Mouse (Mus musculus): ENCODE data around the gene Rpl35a. TPM values are rescaled to one million over a fixed set of nuclear protein-coding genes. Genes with fewer than 3 reads are reported as not detected.

Gene Rpl35a
- polyA plus RNA-seq, 1 experiment from 2014 or later, result 931 TPM

DNA sequence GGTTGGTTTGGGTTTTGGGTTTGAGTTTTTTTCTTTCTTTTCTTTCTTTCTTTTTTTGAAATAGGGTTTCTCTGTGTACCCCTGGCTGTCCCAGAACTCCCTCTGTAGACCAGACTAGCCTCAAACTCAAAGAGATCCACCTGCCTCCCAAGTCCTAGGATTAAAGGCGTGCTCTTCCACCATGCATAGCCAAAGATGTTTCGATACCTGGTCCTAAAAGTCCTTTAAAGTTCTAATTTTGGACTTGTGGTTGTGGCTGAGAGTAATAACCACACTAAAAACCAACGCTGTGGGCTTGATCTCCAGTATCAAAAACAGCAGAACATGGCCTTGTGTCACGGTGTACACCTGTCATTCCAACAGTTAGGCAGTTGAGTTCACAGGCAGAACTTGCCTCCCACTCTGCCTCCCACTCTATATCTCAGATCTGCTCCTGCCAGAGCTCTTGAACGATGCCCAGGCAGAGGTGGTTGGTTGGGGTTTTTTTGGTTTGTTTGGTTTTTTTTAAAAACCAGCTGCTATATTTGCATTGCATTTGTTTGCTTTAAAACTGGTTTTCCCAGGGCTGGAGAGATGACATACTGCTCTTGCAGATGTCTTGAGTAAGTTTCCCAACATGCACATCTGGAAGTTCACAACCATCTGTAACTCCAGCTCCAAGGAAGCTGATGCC lies 38.4 kb upstream of the Rpl35a start:
- H3K4me3 ChIP-seq (ENCODE audit: low read depth, low read length), result no peak overlapping the region
- no peak overlapping the region for H3K9ac ChIP-seq (replicated peaks; ENCODE audit: low read length)
- H3K4me1 ChIP-seq (ENCODE audit: control insufficient read depth, insufficient read depth, low read length), result no peaks in the 10 kb centered on the region
- WGBS, result 89% methylated on average over 5 of the region's 5 CpGs
- DNase-seq (ENCODE audit: low spot score) (no peak), ATAC-seq (replicated peaks; ENCODE audit: insufficient number of reproducible peaks, low FRiP score, low TSS enrichment, low read depth) (no peak)
- H3K27me3 ChIP-seq (ENCODE audit: control insufficient read depth, insufficient read depth, low read length), result no peaks in the 10 kb centered on the region
- H3K4me2 ChIP-seq (ENCODE audit: low read depth, low read length), result no peak overlapping the region
- H3K36me3 ChIP-seq (replicated peaks; ENCODE audit: control insufficient read depth, insufficient read depth, low read depth, low read length), result no peaks in the 10 kb centered on the region
- H3K9me3 ChIP-seq (replicated peaks; ENCODE audit: control insufficient read depth, low read length), result no peaks in the 10 kb centered on the region
- no peak overlapping the region for H3K27ac ChIP-seq (replicated peaks; ENCODE audit: low read depth, low read length)

GRCm38 (mm10) chr16:33019117-33019770 lies 37.0 kb upstream of the Rpl35a start:
- 78% methylated on average over 21 of the region's 21 CpGs for WGBS

GRCm38 (mm10) chr16:33021381-33021780 lies 34.9 kb upstream of the Rpl35a start:
- Histone ChIP-seq H3K4me3 (ENCODE audit: low read depth, low read length) (no peak overlapping the region), H3K9me3 (replicated peaks; ENCODE audit: control insufficient read depth, low read length) (no peaks in the 10 kb centered on the region), H3K27ac (replicated peaks; ENCODE audit: low read depth, low read length) (no peak overlapping the region), H3K36me3 (replicated peaks; ENCODE audit: control insufficient read depth, insufficient read depth, low read depth, low read length) (no peaks in the 10 kb centered on the region), H3K4me1 (ENCODE audit: control insufficient read depth, insufficient read depth, low read length) (no peaks in the 10 kb centered on the region), H3K9ac (replicated peaks; ENCODE audit: low read length) (no peak overlapping the region), H3K4me2 (ENCODE audit: low read depth, low read length) (no peak overlapping the region), H3K27me3 (ENCODE audit: control insufficient read depth, insufficient read depth, low read length) (no peaks in the 10 kb centered on the region)
- DNase-seq (ENCODE audit: low spot score) (no peak), ATAC-seq (replicated peaks; ENCODE audit: insufficient number of reproducible peaks, low FRiP score, low TSS enrichment, low read depth) (no peak)
- 70% methylated on average over 3 of the region's 3 CpGs for WGBS

More at GRCm38 (mm10) chr16:33019117-33019770, 37.0 kb upstream of the Rpl35a start:
- Histone ChIP-seq H3K27ac (replicated peaks; ENCODE audit: low read depth, low read length) (no peak overlapping the region), H3K9me3 (replicated peaks; ENCODE audit: control insufficient read depth, low read length) (no peaks in the 10 kb centered on the region), H3K4me2 (ENCODE audit: low read depth, low read length) (no peak overlapping the region), H3K27me3 (ENCODE audit: control insufficient read depth, insufficient read depth, low read length) (no peaks in the 10 kb centered on the region), H3K4me1 (ENCODE audit: control insufficient read depth, insufficient read depth, low read length) (no peaks in the 10 kb centered on the region), H3K9ac (replicated peaks; ENCODE audit: low read length) (no peak overlapping the region), H3K4me3 (ENCODE audit: low read depth, low read length) (no peak overlapping the region), H3K36me3 (replicated peaks; ENCODE audit: control insufficient read depth, insufficient read depth, low read depth, low read length) (no peaks in the 10 kb centered on the region)
- ATAC-seq (replicated peaks; ENCODE audit: insufficient number of reproducible peaks, low FRiP score, low TSS enrichment, low read depth) (no peak), DNase-seq (ENCODE audit: low spot score) (no peak)

GRCm38 (mm10) chr16:33023750-33024149 lies 32.5 kb upstream of the Rpl35a start:
- Histone ChIP-seq H3K9ac (replicated peaks; ENCODE audit: low read length) (no peak overlapping the region), H3K4me3 (ENCODE audit: low read depth, low read length) (no peak overlapping the region), H3K36me3 (replicated peaks; ENCODE audit: control insufficient read depth, insufficient read depth, low read depth, low read length) (no peaks in the 10 kb centered on the region), H3K4me1 (ENCODE audit: control insufficient read depth, insufficient read depth, low read length) (no peaks in the 10 kb centered on the region), H3K27me3 (ENCODE audit: control insufficient read depth, insufficient read depth, low read length) (no peaks in the 10 kb centered on the region), H3K4me2 (ENCODE audit: low read depth, low read length) (no peak overlapping the region), H3K9me3 (replicated peaks; ENCODE audit: control insufficient read depth, low read length) (no peaks in the 10 kb centered on the region), H3K27ac (replicated peaks; ENCODE audit: low read depth, low read length) (no peak overlapping the region)
- ATAC-seq (replicated peaks; ENCODE audit: insufficient number of reproducible peaks, low FRiP score, low TSS enrichment, low read depth), result 0 out of 2 replicates have a peak, but pooled peaks have one; percentile 48
- DNase-seq (ENCODE audit: low spot score), result peak; percentile 84
- 4% methylated on average over 4 of the region's 4 CpGs for WGBS

DNA sequence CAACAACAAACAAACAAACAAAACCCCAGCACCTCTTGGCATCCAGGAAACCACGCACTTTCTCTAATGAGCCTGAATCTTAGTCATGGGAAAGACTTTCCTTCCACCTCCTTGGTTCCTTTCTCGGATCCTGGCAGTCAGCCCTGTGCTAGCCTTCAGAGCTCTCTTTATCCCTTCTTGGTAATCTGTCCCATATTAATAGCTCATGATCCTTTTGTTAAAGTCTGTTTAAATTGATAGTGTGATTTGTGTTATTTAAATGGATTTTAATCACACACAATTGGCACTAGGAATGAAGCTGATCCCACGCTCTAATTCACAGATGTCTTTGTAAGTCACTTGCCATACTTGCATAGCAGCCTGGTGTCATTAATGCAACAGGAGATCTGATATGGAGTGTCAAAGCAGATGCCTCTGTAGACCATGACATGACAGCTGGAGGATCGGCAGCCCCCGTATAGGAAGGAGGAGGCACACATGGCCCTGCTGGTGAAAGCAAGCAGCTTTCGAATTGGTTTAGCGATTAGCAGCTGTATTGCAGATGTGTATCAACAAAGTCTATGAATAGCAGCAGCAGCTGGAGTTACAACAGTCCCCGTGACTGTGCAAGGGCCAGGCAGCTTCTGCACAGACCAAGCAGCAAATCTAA lies 31.7 kb upstream of the Rpl35a start:
- no peak overlapping the region for H3K4me3 ChIP-seq (ENCODE audit: low read depth, low read length)
- no peak for DNase-seq (ENCODE audit: low spot score)
- H3K4me1 ChIP-seq (ENCODE audit: control insufficient read depth, insufficient read depth, low read length), result no peaks in the 10 kb centered on the region
- no peak overlapping the region for H3K9ac ChIP-seq (replicated peaks; ENCODE audit: low read length)
- H3K36me3 ChIP-seq (replicated peaks; ENCODE audit: control insufficient read depth, insufficient read depth, low read depth, low read length), result no peaks in the 10 kb centered on the region
- no peaks in the 10 kb centered on the region for H3K9me3 ChIP-seq (replicated peaks; ENCODE audit: control insufficient read depth, low read length)
- no peak for ATAC-seq (replicated peaks; ENCODE audit: insufficient number of reproducible peaks, low FRiP score, low TSS enrichment, low read depth)
- H3K4me2 ChIP-seq (ENCODE audit: low read depth, low read length), result no peak overlapping the region
- 74% methylated on average over 8 of the region's 8 CpGs for WGBS
- H3K27ac ChIP-seq (replicated peaks; ENCODE audit: low read depth, low read length), result no peak overlapping the region
- H3K27me3 ChIP-seq (ENCODE audit: control insufficient read depth, insufficient read depth, low read length), result no peaks in the 10 kb centered on the region

GRCm38 (mm10) chr16:33026357-33026756 lies 29.9 kb upstream of the Rpl35a start:
- no peak overlapping the region for H3K4me3 ChIP-seq (ENCODE audit: low read depth, low read length)
- DNase-seq (ENCODE audit: low spot score) (no peak), ATAC-seq (replicated peaks; ENCODE audit: insufficient number of reproducible peaks, low FRiP score, low TSS enrichment, low read depth) (no peak)
- H3K27me3 ChIP-seq (ENCODE audit: control insufficient read depth, insufficient read depth, low read length), result no peaks in the 10 kb centered on the region
- H3K4me2 ChIP-seq (ENCODE audit: low read depth, low read length), result no peak overlapping the region
- H3K9ac ChIP-seq (replicated peaks; ENCODE audit: low read length), result no peak overlapping the region
- H3K9me3 ChIP-seq (replicated peaks; ENCODE audit: control insufficient read depth, low read length), result no peaks in the 10 kb centered on the region
- no peaks in the 10 kb centered on the region for H3K4me1 ChIP-seq (ENCODE audit: control insufficient read depth, insufficient read depth, low read length)
- H3K27ac ChIP-seq (replicated peaks; ENCODE audit: low read depth, low read length), result no peak overlapping the region
- 78% methylated on average over 7 of the region's 7 CpGs for WGBS
- no peaks in the 10 kb centered on the region for H3K36me3 ChIP-seq (replicated peaks; ENCODE audit: control insufficient read depth, insufficient read depth, low read depth, low read length)

DNA sequence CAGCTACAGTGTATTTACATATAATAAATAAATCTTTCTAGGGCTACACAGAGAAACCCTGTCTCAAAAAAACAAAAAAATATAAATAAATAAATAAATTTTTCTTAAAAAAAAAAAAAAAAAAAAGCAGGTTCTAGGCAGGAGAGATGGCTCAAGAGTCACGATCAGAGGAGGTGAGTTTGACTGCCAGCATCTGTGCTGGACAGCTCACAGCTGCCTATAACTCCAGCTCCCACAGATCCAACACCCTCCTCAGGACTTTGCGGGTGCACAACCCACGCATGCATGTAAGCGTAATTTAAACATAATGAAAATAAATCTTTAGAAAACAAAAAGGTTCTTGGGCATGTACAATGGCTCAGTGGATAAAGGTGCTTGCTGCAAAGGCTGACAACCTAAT lies 20.2 kb upstream of the Rpl35a start:
- Histone ChIP-seq H3K9ac (replicated peaks; ENCODE audit: low read length) (no peak overlapping the region), H3K27ac (replicated peaks; ENCODE audit: low read depth, low read length) (no peak overlapping the region), H3K9me3 (replicated peaks; ENCODE audit: control insufficient read depth, low read length) (no peaks in the 10 kb centered on the region), H3K36me3 (replicated peaks; ENCODE audit: control insufficient read depth, insufficient read depth, low read depth, low read length) (no peaks in the 10 kb centered on the region), H3K4me2 (ENCODE audit: low read depth, low read length) (no peak overlapping the region), H3K4me1 (ENCODE audit: control insufficient read depth, insufficient read depth, low read length) (no peaks in the 10 kb centered on the region), H3K27me3 (ENCODE audit: control insufficient read depth, insufficient read depth, low read length) (no peaks in the 10 kb centered on the region), H3K4me3 (ENCODE audit: low read depth, low read length) (no peak overlapping the region)
- 79% methylated on average over 4 of the region's 4 CpGs for WGBS
- no peak for DNase-seq (ENCODE audit: low spot score)
- no peak for ATAC-seq (replicated peaks; ENCODE audit: insufficient number of reproducible peaks, low FRiP score, low TSS enrichment, low read depth)

DNA sequence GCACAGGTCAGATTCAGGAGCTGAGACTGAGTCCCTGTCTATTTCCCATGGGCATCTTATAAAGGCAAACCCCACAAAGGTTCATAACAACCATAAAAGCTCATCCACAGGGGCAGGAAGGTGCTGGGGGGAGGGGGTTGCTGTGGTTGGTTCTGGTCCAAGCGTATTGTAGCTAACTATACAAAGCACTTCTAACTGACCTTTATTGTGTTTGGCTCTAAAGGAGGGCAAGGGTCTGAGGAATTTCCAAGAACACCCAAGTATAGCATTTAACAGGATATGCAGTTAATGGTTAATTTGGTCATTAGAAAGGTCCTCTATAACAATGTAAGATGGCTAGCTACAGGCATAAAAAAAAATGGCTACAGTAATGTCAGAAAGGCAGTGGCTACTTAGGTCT lies 13.6 kb upstream of the Rpl35a start:
- ATAC-seq (replicated peaks; ENCODE audit: insufficient number of reproducible peaks, low FRiP score, low TSS enrichment, low read depth), result no peak
- no peak overlapping the region for H3K4me3 ChIP-seq (ENCODE audit: low read depth, low read length)
- no peaks in the 10 kb centered on the region for H3K9me3 ChIP-seq (replicated peaks; ENCODE audit: control insufficient read depth, low read length)
- H3K4me2 ChIP-seq (ENCODE audit: low read depth, low read length), result no peak overlapping the region
- H3K27me3 ChIP-seq (ENCODE audit: control insufficient read depth, insufficient read depth, low read length), result no peaks in the 10 kb centered on the region
- H3K27ac ChIP-seq (replicated peaks; ENCODE audit: low read depth, low read length), result no peak overlapping the region
- no peak for DNase-seq (ENCODE audit: low spot score)
- H3K9ac ChIP-seq (replicated peaks; ENCODE audit: low read length), result no peak overlapping the region
- H3K36me3 ChIP-seq (replicated peaks; ENCODE audit: control insufficient read depth, insufficient read depth, low read depth, low read length), result no peaks in the 10 kb centered on the region
- no peaks in the 10 kb centered on the region for H3K4me1 ChIP-seq (ENCODE audit: control insufficient read depth, insufficient read depth, low read length)
- 83% methylated on average over 1 of the region's 1 CpGs for WGBS
